Mouse (Mus musculus): ENCODE results near the gene Rps11. TPM values are rescaled to one million over a fixed set of nuclear protein-coding genes. Genes with fewer than 3 reads are reported as not detected.
A peak's percentile ranks its signal among the peaks of the same experiment; 100 is the strongest.

Gene Rps11
- polyA plus RNA-seq, 1 experiment from 2014 or later: 1,484 TPM

- WGBS: 63% methylated on average over 8 of the region's 8 CpGs
These were observed 15.9 kb upstream of the Rps11 start for GRCm38 (mm10) chr7:45139904-45140723.

GRCm38 (mm10) chr7:45138403-45138802 is 14.2 kb upstream of the Rps11 start:
- Histone ChIP-seq H3K4me3 (no peak overlapping the region), H3K9ac (no peak overlapping the region), H3K4me2 (no peak overlapping the region), H3K4me1 (peaks cover 15% of the 10 kb centered on the region), H3K36me3 (peaks cover 17% of the 10 kb centered on the region), H3K9me3 (no peaks in the 10 kb centered on the region), H3K27ac (no peak overlapping the region), H3K27me3 (0 out of 2 replicates have a peak, but pooled peaks cover 6% of the 10 kb centered on the region)
- 79% methylated on average over 1 of the region's 1 CpGs for WGBS
- no peak for ATAC-seq (ENCODE audit: insufficient number of reproducible peaks, low FRiP score, low TSS enrichment, low read depth)

More at GRCm38 (mm10) chr7:45139904-45140723, 15.9 kb upstream of the Rps11 start:
- H3K4me3 ChIP-seq: no peak overlapping the region
- 0 out of 2 replicates have a peak, but pooled peaks cover 5% of the 10 kb centered on the region for H3K27me3 ChIP-seq
- no peak for ATAC-seq (ENCODE audit: insufficient number of reproducible peaks, low FRiP score, low TSS enrichment, low read depth)
- H3K27ac ChIP-seq: no peak overlapping the region
- no peak overlapping the region for H3K9ac ChIP-seq
- H3K4me1 ChIP-seq: peaks cover 9% of the 10 kb centered on the region
- H3K9me3 ChIP-seq: no peaks in the 10 kb centered on the region
- no peak overlapping the region for H3K4me2 ChIP-seq
- H3K36me3 ChIP-seq: peaks cover 34% of the 10 kb centered on the region

GRCm38 (mm10) chr7:45137171-45138006 is 13.2 kb upstream of the Rps11 start:
- Histone ChIP-seq H3K27ac (no peak overlapping the region), H3K4me1 (peaks cover 15% of the 10 kb centered on the region), H3K36me3 (peaks cover 8% of the 10 kb centered on the region), H3K9ac (no peak overlapping the region), H3K27me3 (0 out of 2 replicates have a peak, but pooled peaks cover 6% of the 10 kb centered on the region), H3K9me3 (no peaks in the 10 kb centered on the region), H3K4me2 (no peak overlapping the region), H3K4me3 (no peak overlapping the region)
- ATAC-seq (ENCODE audit: insufficient number of reproducible peaks, low FRiP score, low TSS enrichment, low read depth): no peak
- WGBS: 81% methylated on average over 12 of the region's 12 CpGs

GRCm38 (mm10) chr7:45135993-45136567 is 11.8 kb upstream of the Rps11 start, which contains the start of the genes Gm45713 and Flt3l:
Gm45713 (minus strand) TSS chr7:45136231.
Flt3l (minus strand) TSS chr7:45136432.
- Histone ChIP-seq H3K4me2 (peak within 1 kb of the TSS; percentile 87), H3K27me3 (0 out of 2 replicates have a peak, but pooled peaks cover 6% of the 10 kb centered on the region), H3K27ac (peak within 1 kb of the TSS; percentile 51; the same call in 1 of the 2 replicates), H3K4me3 (peak within 1 kb of the TSS; percentile 54), H3K36me3 (no peaks in the 10 kb centered on the region), H3K9me3 (no peaks in the 10 kb centered on the region), H3K9ac (peak within 1 kb of the TSS; percentile 42), H3K4me1 (peaks cover 15% of the 10 kb centered on the region)
- peak; percentile 68; the same call in 1 of the 2 replicates for ATAC-seq (ENCODE audit: insufficient number of reproducible peaks, low FRiP score, low TSS enrichment, low read depth)
- 1% methylated on average over 29 of the region's 29 CpGs for WGBS

GRCm38 (mm10) chr7:45135370-45135769 is 11.1 kb upstream of the Rps11 start:
- WGBS: 73% methylated on average over 3 of the region's 3 CpGs
- H3K9ac ChIP-seq: no peak overlapping the region
- H3K4me3 ChIP-seq: peak overlapping the region; percentile 54
- peak overlapping the region; percentile 87; the same call in 1 of the 2 replicates for H3K4me2 ChIP-seq
- no peak for ATAC-seq (ENCODE audit: insufficient number of reproducible peaks, low FRiP score, low TSS enrichment, low read depth)
- H3K9me3 ChIP-seq: no peaks in the 10 kb centered on the region
- H3K36me3 ChIP-seq: no peaks in the 10 kb centered on the region
- H3K27me3 ChIP-seq: 0 out of 2 replicates have a peak, but pooled peaks cover 6% of the 10 kb centered on the region
- peaks cover 15% of the 10 kb centered on the region for H3K4me1 ChIP-seq
- no peak overlapping the region; the same call in 1 of the 2 replicates for H3K27ac ChIP-seq

- peak; percentile 46; the same call in 1 of the 2 replicates for ATAC-seq (ENCODE audit: insufficient number of reproducible peaks, low FRiP score, low TSS enrichment, low read depth)
- H3K36me3 ChIP-seq: no peaks in the 10 kb centered on the region
- no peaks in the 10 kb centered on the region for H3K9me3 ChIP-seq
- H3K9ac ChIP-seq: no peak overlapping the region
- H3K4me2 ChIP-seq: peak overlapping the region; percentile 12; the same call in 1 of the 2 replicates
- WGBS: 13% methylated on average over 12 of the region's 12 CpGs
- H3K27ac ChIP-seq: no peak overlapping the region
- peaks cover 19% of the 10 kb centered on the region for H3K4me1 ChIP-seq
- 0 out of 2 replicates have a peak, but pooled peaks cover 6% of the 10 kb centered on the region for H3K27me3 ChIP-seq
- no peak overlapping the region for H3K4me3 ChIP-seq
These were observed 10.3 kb upstream of the Rps11 start for GRCm38 (mm10) chr7:45134544-45135026.

GRCm38 (mm10) chr7:45133446-45134159 is 9.4 kb upstream of the Rps11 start:
- H3K27me3 ChIP-seq: 0 out of 2 replicates have a peak, but pooled peaks cover 6% of the 10 kb centered on the region
- 71% methylated on average over 8 of the region's 8 CpGs for WGBS
- no peaks in the 10 kb centered on the region for H3K9me3 ChIP-seq
- H3K36me3 ChIP-seq: no peaks in the 10 kb centered on the region
- H3K4me2 ChIP-seq: no peak overlapping the region
- no peak overlapping the region for H3K9ac ChIP-seq
- H3K4me1 ChIP-seq: peaks cover 24% of the 10 kb centered on the region
- H3K27ac ChIP-seq: no peak overlapping the region
- no peak overlapping the region for H3K4me3 ChIP-seq
- ATAC-seq (ENCODE audit: insufficient number of reproducible peaks, low FRiP score, low TSS enrichment, low read depth): no peak

- Histone ChIP-seq H3K9me3 (no peaks in the 10 kb centered on the region), H3K36me3 (peaks cover 7% of the 10 kb centered on the region), H3K4me2 (no peak overlapping the region), H3K9ac (no peak overlapping the region), H3K4me3 (no peak overlapping the region), H3K4me1 (peaks cover 31% of the 10 kb centered on the region), H3K27ac (no peak overlapping the region), H3K27me3 (0 out of 2 replicates have a peak, but pooled peaks cover 6% of the 10 kb centered on the region)
- WGBS: 83% methylated on average over 11 of the region's 11 CpGs
- ATAC-seq (ENCODE audit: insufficient number of reproducible peaks, low FRiP score, low TSS enrichment, low read depth): no peak
These were observed 7.6 kb upstream of the Rps11 start for GRCm38 (mm10) chr7:45131850-45132249.

GRCm38 (mm10) chr7:45129776-45130512 is 5.7 kb upstream of the Rps11 start:
- Histone ChIP-seq H3K9me3 (no peaks in the 10 kb centered on the region), H3K4me1 (peaks cover 40% of the 10 kb centered on the region), H3K9ac (no peak overlapping the region), H3K36me3 (peaks cover 26% of the 10 kb centered on the region), H3K27ac (peak overlapping the region; percentile 90), H3K4me3 (peak overlapping the region; percentile 90), H3K4me2 (peak overlapping the region; percentile 60), H3K27me3 (no peaks in the 10 kb centered on the region)
- 65% methylated on average over 15 of the region's 15 CpGs for WGBS
- ATAC-seq (ENCODE audit: insufficient number of reproducible peaks, low FRiP score, low TSS enrichment, low read depth): no peak

- Histone ChIP-seq H3K4me3 (peak overlapping the region; percentile 90), H3K4me1 (peaks cover 38% of the 10 kb centered on the region), H3K27ac (peak overlapping the region; percentile 90), H3K36me3 (peaks cover 26% of the 10 kb centered on the region), H3K27me3 (no peaks in the 10 kb centered on the region), H3K4me2 (peak overlapping the region; percentile 60), H3K9ac (peak overlapping the region; percentile 53), H3K9me3 (no peaks in the 10 kb centered on the region)
- ATAC-seq (ENCODE audit: insufficient number of reproducible peaks, low FRiP score, low TSS enrichment, low read depth): no peak
- under 1% methylated on average over 17 of the region's 17 CpGs for WGBS
These were observed 5.1 kb upstream of the Rps11 start for GRCm38 (mm10) chr7:45129318-45129717.

Data from limb, embryonic 15.5 days (tissue).